Mouse (Mus musculus) liver, embryonic 14 days (tissue): Measurements from ENCODE around the gene Cxcr2. TPM values are rescaled to one million over a fixed set of nuclear protein-coding genes. Genes with fewer than 3 reads are reported as not detected.

Experiments used
- polyA plus RNA-seq: library from polyadenylated mRNA; depleted of rRNA; stranded (reverse); fragments of >200 nt; gene quantifications from 2 replicates; pipeline ENCODE4 v1.2.3, GENCODE M21; 2012; rRNA removed

Cxcr2 gene
- 0.53 and 0.91 TPM in 2 replicates for polyA plus RNA-seq

GRCm38 (mm10) chr1:74153461-74154184 lies at the start of gene Cxcr2:
Gene Cxcr2 (plus strand): TSS chr1:74153989.

GRCm38 (mm10) chr1:74124021-74124981 lies 29.5 kb upstream of the Cxcr2 start, which contains the start of gene Tns1:
Gene Tns1 (minus strand): TSS chr1:74124449.

GRCm38 (mm10) chr1:74124991-74125552 lies 28.7 kb upstream of the Cxcr2 start, which contains the start of gene Rufy4:
Gene Rufy4 (plus strand): TSS chr1:74125541.

GRCm38 (mm10) chr1:74194445-74194844 lies 40.7 kb downstream of the Cxcr2 start, which contains the start of gene Cxcr1:
Gene Cxcr1 (minus strand): TSS chr1:74194631.

Other genes starting within 250 kb of the Cxcr2 start
- 6.3 TPM in 2 replicates for gene Tns1, start 29.5 kb upstream of the Cxcr2 start, polyA plus RNA-seq
- 0.05 and 0.07 TPM in 2 replicates for gene Rufy4, start 28.4 kb upstream of the Cxcr2 start, polyA plus RNA-seq
- gene Cxcr1, start 40.6 kb downstream of the Cxcr2 start, polyA plus RNA-seq: 0.06 TPM in 1 of 2 replicates, not detected in the other
- gene Arpc2, start 82.1 kb downstream of the Cxcr2 start, polyA plus RNA-seq: 95.7 and 105 TPM in 2 replicates
- 0.38 and 0.45 TPM in 2 replicates for gene Gpbar1, start 124.6 kb downstream of the Cxcr2 start, polyA plus RNA-seq
- gene Aamp, start 130.7 kb downstream of the Cxcr2 start, polyA plus RNA-seq: 56.1 and 58.3 TPM in 2 replicates
- 16.0 and 16.4 TPM in 2 replicates for gene Pnkd, start 130.9 kb downstream of the Cxcr2 start, polyA plus RNA-seq
- 7.7 and 8.7 TPM in 2 replicates for gene Tmbim1, start 151.6 kb downstream of the Cxcr2 start, polyA plus RNA-seq
- 0.06 and 0.11 TPM in 2 replicates for gene Catip, start 208.1 kb downstream of the Cxcr2 start, polyA plus RNA-seq
- 8.0 and 13.7 TPM in 2 replicates for gene Slc11a1, start 221.2 kb downstream of the Cxcr2 start, polyA plus RNA-seq
- gene Ctdsp1, start 237.5 kb downstream of the Cxcr2 start, polyA plus RNA-seq: 32.1 and 35.4 TPM in 2 replicates